Mouse (Mus musculus) thymus, postnatal 10 days (tissue): ENCODE data around the gene Ube2dnl2.

Experiments used
- DNase-seq, 2 experiments: peaks; one replicate each; pipeline ENCODE4 v3.0.0; 2021; ENCODE audit warnings: low spot score in 2 of 2

Gene Ube2dnl2

GRCm38 (mm10) chrX:114907282-114907681, at the start of gene Ube2dnl2:
TSS of gene Ube2dnl2 (plus strand) at chrX:114907582.
- DNase-seq, result no peak

- DNase-seq, result no peak
Measured at GRCm38 (mm10) chrX:114895489-114895888, 11.9 kb upstream of the Ube2dnl2 start.

GRCm38 (mm10) chrX:114897506-114897905, 9.9 kb upstream of the Ube2dnl2 start:
- DNase-seq, result no peak

- no peak for DNase-seq
Measured at GRCm38 (mm10) chrX:114903391-114903790, 4.0 kb upstream of the Ube2dnl2 start.

GRCm38 (mm10) chrX:114904712-114905111, 2.7 kb upstream of the Ube2dnl2 start, which contains the start of gene Ube2dnl1:
TSS of gene Ube2dnl1 (plus strand) at chrX:114905012.
- no peak for DNase-seq

- DNase-seq, result no peak
Measured at GRCm38 (mm10) chrX:114955066-114955465, 47.7 kb downstream of the Ube2dnl2 start.
